9 mouse cellular contexts compared by ENCODE assay signal in genomic region chr16:36944895-36945424, GRCm38 (mm10). TPM values are rescaled to one million over a fixed set of nuclear protein-coding genes. Genes with fewer than 3 reads are reported as not detected.
A peak's percentile ranks its signal among the peaks of the same experiment; 100 is the strongest.
DNase-seq lines count a peak whose midpoint lies in the region; ATAC-seq and TF ChIP-seq lines count a peak whose summit lies in the region.
"Had no signal": no experiment of that assay in that cellular context is flagged by ENCODE, and none has a peak within 500 bp of the region (broad histone marks: within the 10 kb centered on the region; RNA-seq: fewer than 3 reads in every experiment).

No protein-coding gene starts in this region.

- no peak for DNase-seq in layer of hippocampus, adult 2 months (ENCODE audit: low spot score in 2 of 2)
- no peak for DNase-seq in layer of hippocampus, postnatal 25 days (ENCODE audit: extremely low spot score in 1 of 2, low spot score in 1 of 2)
- peak; percentile 57 for DNase-seq in forebrain, embryonic 11.5 days (ENCODE audit: low spot score)
- peak; percentile 52 for DNase-seq in retina, postnatal 7 days (ENCODE audit: low read depth, low spot score)
- no peak for DNase-seq in right cerebral cortex, postnatal 25 days

- H3K4me3 ChIP-seq in layer of hippocampus, adult 2 months, result no peak overlapping the region
- H3K4me3 ChIP-seq in forebrain, embryonic 11.5 days (ENCODE audit: low read depth, low read length), result no peak overlapping the region
- no peak overlapping the region for H3K4me3 ChIP-seq in hindbrain, embryonic 12.5 days

- no peak overlapping the region for H3K27ac ChIP-seq in layer of hippocampus, adult 2 months
- H3K27ac ChIP-seq in forebrain, embryonic 11.5 days (ENCODE audit: low read depth, low read length), result no peak overlapping the region
- no peak overlapping the region for H3K27ac ChIP-seq in hindbrain, embryonic 12.5 days

- no peak overlapping the region for H3K4me2 ChIP-seq in forebrain, embryonic 11.5 days (ENCODE audit: low read depth, low read length, severe bottlenecking)
- H3K4me2 ChIP-seq in hindbrain, embryonic 12.5 days (replicated peaks), result no peak overlapping the region

- peak; percentile 35 for TF ChIP-seq CTCF in layer of hippocampus, adult 2 months (conservative IDR thresholded peaks at IDR 0.05)

- ATAC-seq in forebrain, embryonic 11.5 days (replicated peaks; ENCODE audit: low FRiP score), result peak; percentile 67; the same call in 1 of the 2 replicates
- peak; percentile 60 for ATAC-seq in hindbrain, embryonic 12.5 days (ENCODE audit: low FRiP score)
- ATAC-seq in activated CD4-positive, CD25-positive, alpha-beta regulatory T cell, adult 4 months, result no peak
- no peak for ATAC-seq in CD4-positive, CD25-positive, alpha-beta regulatory T cell, adult 4 months
- ATAC-seq: intestine, embryonic 16.5 days had no signal

- H3K9me3 ChIP-seq in forebrain, embryonic 11.5 days (ENCODE audit: control insufficient read depth, low read length), result no peaks in the 10 kb centered on the region
- H3K9me3 ChIP-seq in hindbrain, embryonic 12.5 days (replicated peaks), result no peaks in the 10 kb centered on the region

- no peaks in the 10 kb centered on the region; the same call in 1 of the 2 replicates for H3K27me3 ChIP-seq in forebrain, embryonic 11.5 days (ENCODE audit: control insufficient read depth, insufficient read depth, low read length)
- H3K27me3 ChIP-seq in hindbrain, embryonic 12.5 days, result no peaks in the 10 kb centered on the region

- H3K9ac ChIP-seq in forebrain, embryonic 11.5 days (ENCODE audit: low read length), result no peak overlapping the region
- H3K9ac ChIP-seq in hindbrain, embryonic 12.5 days, result no peak overlapping the region

- H3K4me1 ChIP-seq in forebrain, embryonic 11.5 days (replicated peaks; ENCODE audit: control insufficient read depth, insufficient read depth, low read length), result no peaks in the 10 kb centered on the region; the same call in 1 of the 2 replicates
- H3K4me1 ChIP-seq in hindbrain, embryonic 12.5 days, result peaks cover 9% of the 10 kb centered on the region

- WGBS in forebrain, embryonic 11.5 days, result 11% methylated on average over 12 of the region's 12 CpGs
- WGBS in hindbrain, embryonic 12.5 days, result 35% methylated on average over 12 of the region's 12 CpGs

- no peaks in the 10 kb centered on the region for H3K36me3 ChIP-seq in forebrain, embryonic 11.5 days (ENCODE audit: control insufficient read depth, insufficient read depth, low read length)
- H3K36me3 ChIP-seq in hindbrain, embryonic 12.5 days, result no peaks in the 10 kb centered on the region

RNA-seq across cellular contexts. Expression of gene Hcls1, which starts 10.2 kb away (rescaled TPM):
- 1 to 10 TPM; 3.6 to 4.4 TPM for total RNA-seq in layer of hippocampus, adult 2 months (2021)
- total RNA-seq in layer of hippocampus, postnatal 25 days (2021), result 1 to 10 TPM; 4.0 to 4.4 TPM
- polyA plus RNA-seq in forebrain, embryonic 11.5 days (2014; fragmentation: Nextera tagmentation; extraction: Ambion mirVana), result 0.88 and 1.0 TPM in 2 replicates
- polyA plus RNA-seq in hindbrain, embryonic 12.5 days (2016; fragmentation: Nextera tagmentation; extraction: Ambion mirVana), result 2.5 and 2.8 TPM in 2 replicates
- polyA plus RNA-seq in activated CD4-positive, CD25-positive, alpha-beta regulatory T cell, adult 4 months (2017; shearing (Covaris generic)), result 100 to 1,000 TPM; 134 to 224 TPM
- 100 to 1,000 TPM; 186 to 375 TPM for polyA plus RNA-seq in CD4-positive, CD25-positive, alpha-beta regulatory T cell, adult 4 months (2017; shearing (Covaris generic))

RNA-seq across cellular contexts. Expression of gene Fbxo40, which starts 45.3 kb away (rescaled TPM):
- total RNA-seq in layer of hippocampus, adult 2 months (2021), result not detected
- total RNA-seq in layer of hippocampus, postnatal 25 days (2021), result not detected
- 0.11 TPM in 1 of 2 replicates, not detected in the other for polyA plus RNA-seq in forebrain, embryonic 11.5 days (2014; fragmentation: Nextera tagmentation; extraction: Ambion mirVana)
- 0.04 TPM in 1 of 2 replicates, not detected in the other for polyA plus RNA-seq in hindbrain, embryonic 12.5 days (2016; fragmentation: Nextera tagmentation; extraction: Ambion mirVana)
- 1 to 10 TPM in 1 of 2 experiments, under 1 TPM in 1; 0.88 to 1.3 TPM for polyA plus RNA-seq in activated CD4-positive, CD25-positive, alpha-beta regulatory T cell, adult 4 months (2017; shearing (Covaris generic))
- under 1 TPM; 0.32 to 0.48 TPM for polyA plus RNA-seq in CD4-positive, CD25-positive, alpha-beta regulatory T cell, adult 4 months (2017; shearing (Covaris generic))
- polyA plus RNA-seq: intestine, embryonic 16.5 days had no signal

Comparison
In these comparisons a context has a peak if more than half of its experiments do, and no peak if none do; other contexts are left out.
1. DNase-seq: peak in forebrain, embryonic 11.5 days (single experiment) and retina, postnatal 7 days (single experiment); none in layer of hippocampus, adult 2 months (0 of 2), layer of hippocampus, postnatal 25 days (0 of 2) and right cerebral cortex, postnatal 25 days (single experiment).
2. ATAC-seq: peak in forebrain, embryonic 11.5 days (single experiment) and hindbrain, embryonic 12.5 days (single experiment); none in activated CD4-positive, CD25-positive, alpha-beta regulatory T cell, adult 4 months (single experiment) and CD4-positive, CD25-positive, alpha-beta regulatory T cell, adult 4 months (single experiment).
3. RNA of gene Hcls1, which starts 10.2 kb away (polyA plus RNA-seq): 186 to 375 TPM in CD4-positive, CD25-positive, alpha-beta regulatory T cell, adult 4 months and 134 to 224 TPM in activated CD4-positive, CD25-positive, alpha-beta regulatory T cell, adult 4 months; 2.5 to 2.8 TPM in hindbrain, embryonic 12.5 days and 0.88 to 1.0 TPM in forebrain, embryonic 11.5 days; every median in the first group is over 10 times any median in the second.